Mouse (Mus musculus) yolk sac, embryonic 10.5 days (tissue): ENCODE data around the gene Izumo1.

ENCODE experiments used
- DNase-seq: peaks from one replicate; pipeline ENCODE4 v3.0.0-alpha.2; 2017; ENCODE audit warnings: low spot score

The Izumo1 gene

DNA sequence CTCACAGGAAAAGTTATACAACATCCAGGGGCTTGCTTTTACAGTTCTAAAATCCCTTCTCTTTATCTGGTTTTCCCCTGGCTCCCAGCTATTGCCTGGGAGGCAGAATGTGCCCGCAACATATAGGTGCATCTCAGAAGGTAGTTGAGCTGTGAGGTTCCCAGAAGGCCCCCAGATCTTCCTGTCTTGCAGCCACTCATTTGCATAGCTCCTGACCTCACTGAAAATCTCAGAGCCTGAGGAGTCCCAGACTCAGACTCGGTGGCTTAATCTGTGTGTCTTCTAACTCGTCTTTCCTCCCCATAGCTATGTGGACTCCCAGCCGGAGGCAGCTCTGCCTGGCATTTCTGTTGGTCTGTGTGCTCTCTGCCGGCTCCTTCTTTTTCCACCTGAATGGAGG lies 3.3 kb upstream of the Izumo1 start:
- no peak for DNase-seq

GRCm38 (mm10) chr7:45619592-45619991 lies 2.0 kb upstream of the Izumo1 start:
- DNase-seq = no peak

DNA sequence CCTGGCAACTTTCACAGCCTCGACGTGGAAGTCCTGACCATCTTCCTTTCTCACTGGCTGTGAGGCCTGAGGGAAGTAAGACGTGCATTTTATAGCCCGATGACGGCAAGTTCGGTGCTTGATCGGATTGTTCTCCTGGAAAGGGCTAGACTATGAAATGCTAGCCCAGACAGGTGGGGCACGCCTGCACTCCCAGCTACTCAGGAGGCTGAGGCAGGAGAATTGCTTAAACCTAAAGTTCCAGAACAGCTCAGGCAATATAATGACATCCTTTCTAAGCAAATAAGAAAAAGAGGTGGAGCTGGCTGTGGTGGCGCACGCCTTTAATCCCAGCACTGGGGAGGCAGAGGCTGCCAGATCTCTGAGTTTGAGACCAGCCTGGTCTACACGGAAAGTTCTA lies 1.9 kb downstream of the Izumo1 start:
- no peak for DNase-seq

DNA sequence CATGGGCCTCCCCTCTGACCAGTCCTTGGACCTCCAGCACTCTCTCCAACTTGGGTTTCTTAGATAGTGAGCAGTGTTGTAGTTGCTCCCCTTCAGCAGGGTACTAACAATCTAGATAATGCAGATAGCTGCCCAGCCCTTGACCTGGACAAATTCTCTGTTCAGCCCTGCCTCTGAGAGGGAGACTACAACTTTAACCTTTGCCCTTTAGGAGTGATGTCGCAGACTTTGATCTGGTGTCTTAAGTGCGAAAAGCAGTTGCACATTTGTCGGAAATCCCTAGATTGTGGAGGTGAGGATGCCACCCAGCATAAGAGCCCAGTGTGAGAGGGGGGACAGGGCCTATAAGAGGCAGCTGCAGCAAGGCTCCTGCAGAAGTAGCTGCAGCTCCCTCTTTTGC lies 3.1 kb downstream of the Izumo1 start:
- peak; percentile 56 for DNase-seq

DNA sequence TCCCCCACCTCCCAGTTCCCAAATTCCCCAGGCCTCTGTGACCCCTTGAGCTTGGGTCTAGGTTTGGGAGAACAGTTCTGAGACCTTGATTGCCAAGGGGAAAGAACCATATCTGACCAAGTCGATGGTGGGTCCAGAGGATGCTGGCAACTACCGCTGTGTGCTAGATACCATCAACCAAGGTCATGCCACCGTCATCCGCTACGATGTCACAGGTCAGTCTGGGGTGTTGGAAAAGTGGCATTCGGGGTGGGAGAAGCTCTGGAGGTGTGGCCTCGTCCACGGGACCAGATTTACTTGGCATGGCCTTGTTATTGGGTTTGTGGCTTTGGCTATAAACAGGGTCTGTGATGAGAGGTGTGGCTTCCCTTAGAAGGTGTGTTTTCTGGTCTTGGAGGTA lies 3.9 kb downstream of the Izumo1 start:
- DNase-seq = no peak

GRCm38 (mm10) chr7:45626571-45627076 lies 5.0 kb downstream of the Izumo1 start:
- no peak for DNase-seq

GRCm38 (mm10) chr7:45627261-45627660 lies 5.7 kb downstream of the Izumo1 start, which contains the start of gene Rasip1:
Gene Rasip1, plus strand, starts transcription at chr7:45627488.
- DNase-seq = no peak

GRCm38 (mm10) chr7:45628364-45629294 lies 7.0 kb downstream of the Izumo1 start:
- DNase-seq = peak; percentile 74

GRCm38 (mm10) chr7:45630064-45630907 lies 8.7 kb downstream of the Izumo1 start:
- DNase-seq = no peak

DNA sequence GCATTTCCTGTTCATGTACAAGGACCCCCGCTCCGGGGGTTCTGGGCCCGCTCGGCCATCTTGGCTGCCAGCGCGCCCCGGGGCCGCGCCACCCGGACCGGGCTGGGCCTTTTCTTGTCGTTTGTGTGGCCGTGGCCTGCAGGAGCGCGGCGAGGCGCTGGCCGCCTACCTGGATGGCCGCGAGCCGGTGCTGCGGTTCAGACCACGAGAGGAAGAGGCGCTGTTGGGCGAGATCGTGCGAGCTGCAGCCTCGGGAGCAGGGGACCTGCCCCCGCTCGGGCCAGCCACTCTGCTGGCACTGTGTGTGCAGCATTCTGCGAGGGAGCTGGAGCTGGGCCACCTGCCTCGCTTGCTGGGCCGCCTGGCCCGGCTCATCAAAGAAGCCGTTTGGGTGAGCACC lies 10.9 kb downstream of the Izumo1 start:
- DNase-seq = no peak

GRCm38 (mm10) chr7:45634946-45635681 lies 13.5 kb downstream of the Izumo1 start:
- DNase-seq = no peak

GRCm38 (mm10) chr7:45635711-45636688 lies 14.4 kb downstream of the Izumo1 start:
- DNase-seq = no peak

- DNase-seq = no peak
These were observed 16.1 kb downstream of the Izumo1 start for GRCm38 (mm10) chr7:45637710-45638109.

GRCm38 (mm10) chr7:45638623-45639401 lies 17.2 kb downstream of the Izumo1 start:
- peak; percentile 93 for DNase-seq

DNA sequence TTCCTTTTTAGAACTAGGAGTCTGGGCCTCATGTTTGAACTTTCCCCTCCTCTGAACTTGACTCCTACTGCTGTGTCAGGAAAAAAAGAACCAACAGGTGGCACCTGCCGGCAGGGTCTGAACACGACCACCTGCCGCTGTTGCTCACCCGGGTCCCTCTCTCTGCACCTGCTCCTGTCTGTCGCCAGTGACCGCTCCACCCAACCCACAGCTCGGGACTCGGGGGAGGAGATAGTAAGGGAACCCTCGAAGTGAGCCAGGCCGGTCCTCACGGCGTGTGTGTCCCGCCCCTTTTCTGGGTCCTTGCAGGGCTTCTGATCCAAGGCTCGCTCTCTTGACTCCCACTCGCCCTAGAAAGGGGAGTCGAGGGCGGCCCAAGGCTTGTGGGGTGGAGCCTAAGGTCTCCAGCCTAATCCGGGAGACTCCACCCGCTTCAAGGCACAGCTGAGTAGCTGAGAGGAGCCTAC lies 18.0 kb downstream of the Izumo1 start, which contains the start of gene Mamstr:
TSS of gene Mamstr (plus strand) at position 417 of the 467 bp plus-strand sequence.
- DNase-seq = no peak

DNA sequence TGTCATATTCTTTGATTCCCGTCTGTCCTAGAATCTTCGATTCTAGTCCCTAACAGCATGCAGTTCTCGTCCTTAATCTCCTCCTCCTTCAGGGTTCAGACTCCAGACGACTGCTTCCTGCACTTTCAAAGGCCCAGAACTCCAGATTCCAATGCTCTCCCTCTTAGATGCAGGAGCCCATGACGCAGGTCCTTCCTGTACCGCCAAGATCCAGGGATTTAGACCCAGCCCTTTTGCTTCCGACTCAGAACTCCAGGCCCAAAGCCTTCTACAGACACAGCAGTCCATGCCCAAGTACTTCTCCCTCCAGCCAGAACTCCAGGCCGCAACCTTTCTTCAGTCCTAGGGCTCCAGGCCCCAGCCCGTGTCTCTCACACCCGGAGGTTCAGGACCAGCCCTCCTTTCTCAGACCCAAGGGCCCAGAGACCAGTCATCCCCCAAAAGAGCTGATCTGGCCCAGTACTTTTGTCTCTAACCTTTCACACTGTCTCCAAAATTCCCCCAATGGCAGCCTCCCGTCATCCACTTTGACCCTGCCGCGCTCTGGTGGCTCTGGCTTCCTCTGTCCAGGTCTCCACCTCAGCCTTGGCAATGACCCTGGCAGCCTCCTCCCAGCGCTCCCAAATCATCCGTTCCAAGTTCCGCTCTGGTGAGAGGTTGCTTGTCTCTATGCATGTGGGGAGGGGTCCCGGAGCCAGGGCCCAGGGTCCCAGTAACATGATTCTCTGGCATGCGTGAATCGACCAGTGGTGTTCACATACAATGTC lies 18.8 kb downstream of the Izumo1 start:
- no peak for DNase-seq

DNA sequence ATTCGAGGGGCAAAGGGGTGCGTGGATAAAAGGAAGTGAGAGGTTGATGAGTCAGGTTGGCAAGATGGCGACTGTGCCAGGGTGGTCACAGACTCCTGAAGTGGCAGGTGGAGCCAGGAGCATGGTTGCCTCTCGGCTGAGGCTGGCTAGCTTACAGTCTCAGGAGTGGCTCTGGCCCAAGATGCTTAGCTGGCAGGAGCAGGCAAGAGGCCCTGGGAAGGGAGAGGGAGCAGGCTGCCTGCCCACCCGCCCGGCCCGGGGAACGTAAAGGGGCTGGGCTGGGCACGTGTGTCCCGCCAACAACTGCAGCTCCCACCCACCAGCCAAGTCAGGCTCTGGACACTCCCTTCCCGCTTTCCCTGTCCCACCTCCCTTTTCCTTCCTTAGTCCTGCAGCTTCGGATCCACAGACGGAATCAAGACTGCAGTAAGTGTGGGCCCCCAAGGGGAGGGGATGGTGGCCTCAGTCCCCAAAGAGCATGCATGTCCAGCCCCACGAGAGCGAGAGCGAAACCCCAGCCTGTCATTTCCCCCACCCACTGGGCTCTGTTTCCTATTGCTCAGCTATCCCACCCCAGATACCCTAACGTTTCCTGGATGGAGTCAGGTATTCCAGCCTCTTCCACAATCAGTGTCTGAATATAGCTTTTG lies 19.9 kb downstream of the Izumo1 start:
- no peak for DNase-seq

DNA sequence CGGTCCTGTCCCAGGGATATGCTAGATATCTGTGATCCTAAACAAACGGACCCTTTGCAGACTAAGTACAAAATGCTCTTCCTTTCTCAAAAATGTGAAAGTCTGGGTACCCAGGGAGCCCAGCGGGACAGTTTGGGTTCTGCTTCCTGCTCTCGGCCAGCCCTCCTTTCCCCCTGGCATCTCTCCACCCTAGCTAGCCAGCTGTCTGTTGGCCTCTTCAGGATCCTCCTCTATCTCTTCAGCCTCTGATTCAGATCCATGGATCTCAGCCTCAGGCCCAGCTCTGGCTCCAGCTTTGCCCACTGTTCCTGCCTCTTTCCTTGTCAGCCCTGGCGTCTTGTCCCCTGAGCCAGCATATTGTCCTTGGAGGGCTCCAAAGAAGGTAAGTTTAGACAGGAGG lies 20.5 kb downstream of the Izumo1 start:
- DNase-seq = no peak
